Comparison of ENCODE assay signal across 9 mouse cellular contexts in genomic region chr4:94752512-94752911, GRCm38 (mm10). TPM values are rescaled to one million over a fixed set of nuclear protein-coding genes. Genes with fewer than 3 reads are reported as not detected.
DNase-seq lines count a peak whose midpoint lies in the region; ATAC-seq and TF ChIP-seq lines count a peak whose summit lies in the region.
"Had no signal": no experiment of that assay in that cellular context is flagged by ENCODE, and none has a peak within 500 bp of the region (broad histone marks: within the 10 kb centered on the region; RNA-seq: fewer than 3 reads in every experiment).

No protein-coding gene starts in this region.

- DNase-seq in kidney, adult 2 months, result peak; percentile 33
- DNase-seq in kidney, adult 9 months, result no peak
- DNase-seq in forebrain, embryonic 11.5 days (ENCODE audit: low spot score), result peak; percentile 52
- peak; percentile 70 to 78 for DNase-seq in heart, postnatal 14 days
- no peak for DNase-seq in layer of hippocampus, adult 11-12 months (ENCODE audit: low spot score)
- no peak for DNase-seq in right cerebral cortex, postnatal 10 days (ENCODE audit: low spot score in 2 of 2)

- H3K9me3 ChIP-seq in forebrain, embryonic 11.5 days (ENCODE audit: control insufficient read depth, low read length), result no peaks in the 10 kb centered on the region
- no peaks in the 10 kb centered on the region for H3K9me3 ChIP-seq in lung, embryonic 15.5 days
- H3K9me3 ChIP-seq in stomach, embryonic 15.5 days, result no peaks in the 10 kb centered on the region

- intact Hi-C loops in heart, postnatal 14 days (cut with DNase I), result no loop called here

- 19% methylated on average over 9 of the region's 9 CpGs for WGBS in kidney, adult 2 months
- 27% methylated on average over 9 of the region's 9 CpGs for WGBS in forebrain, embryonic 11.5 days
- WGBS in lung, embryonic 15.5 days, result 14% methylated on average over 9 of the region's 9 CpGs
- 18% methylated on average over 9 of the region's 9 CpGs for WGBS in stomach, embryonic 15.5 days

- H3K4me3 ChIP-seq in kidney, adult 2 months (ENCODE audit: insufficient read depth, low read depth, low read length), result no peak overlapping the region
- no peak overlapping the region for H3K4me3 ChIP-seq in forebrain, embryonic 11.5 days (ENCODE audit: low read depth, low read length)
- H3K4me3 ChIP-seq in lung, embryonic 15.5 days, result 0 out of 2 replicates have a peak overlapping the region, but pooled peaks have one; percentile 4
- no peak overlapping the region for H3K4me3 ChIP-seq in stomach, embryonic 15.5 days (replicated peaks)
- H3K4me3 ChIP-seq: erythroblast, embryonic 14.5 days had no signal

- H3K9ac ChIP-seq in forebrain, embryonic 11.5 days (ENCODE audit: low read length), result no peak overlapping the region
- H3K9ac ChIP-seq in lung, embryonic 15.5 days, result no peak overlapping the region
- H3K9ac ChIP-seq in stomach, embryonic 15.5 days, result no peak overlapping the region

- no peaks in the 10 kb centered on the region for H3K4me1 ChIP-seq in kidney, adult 2 months (ENCODE audit: control insufficient read depth, insufficient read depth, low read length)
- no peaks in the 10 kb centered on the region for H3K4me1 ChIP-seq in forebrain, embryonic 11.5 days (replicated peaks; ENCODE audit: control insufficient read depth, insufficient read depth, low read length)
- peaks cover 13% of the 10 kb centered on the region for H3K4me1 ChIP-seq in lung, embryonic 15.5 days
- 0 out of 2 replicates have a peak, but pooled peaks cover 4% of the 10 kb centered on the region for H3K4me1 ChIP-seq in stomach, embryonic 15.5 days

- TF ChIP-seq POLR2A in kidney, adult 2 months (IDR thresholded peaks at IDR 0.05; ENCODE audit: low read depth, low read length), result no peak

- ATAC-seq in forebrain, embryonic 11.5 days (replicated peaks; ENCODE audit: low FRiP score), result peak; percentile 86
- ATAC-seq in lung, embryonic 15.5 days (ENCODE audit: borderline replicate concordance, extremely low read depth, low FRiP score, low TSS enrichment), result peak; percentile 97
- ATAC-seq in stomach, embryonic 15.5 days (ENCODE audit: insufficient read depth, low FRiP score, low read depth), result peak; percentile 93

- no peaks in the 10 kb centered on the region for H3K27me3 ChIP-seq in kidney, adult 2 months (replicated peaks; ENCODE audit: control insufficient read depth, insufficient read depth, low read length)
- H3K27me3 ChIP-seq in forebrain, embryonic 11.5 days (ENCODE audit: control insufficient read depth, insufficient read depth, low read length), result no peaks in the 10 kb centered on the region
- H3K27me3 ChIP-seq in lung, embryonic 15.5 days, result no peaks in the 10 kb centered on the region
- H3K27me3 ChIP-seq in stomach, embryonic 15.5 days (replicated peaks), result no peaks in the 10 kb centered on the region

- TF ChIP-seq CTCF in kidney, adult 2 months (conservative IDR thresholded peaks at IDR 0.05; ENCODE audit: insufficient read depth, insufficient read length, low read depth, low read length), result no peak

- no peak overlapping the region for H3K4me2 ChIP-seq in forebrain, embryonic 11.5 days (ENCODE audit: low read depth, low read length, severe bottlenecking)
- H3K4me2 ChIP-seq in lung, embryonic 15.5 days, result peak overlapping the region; percentile 40
- peak overlapping the region; percentile 30 for H3K4me2 ChIP-seq in stomach, embryonic 15.5 days

- no peaks in the 10 kb centered on the region for H3K36me3 ChIP-seq in kidney, adult 2 months (ENCODE audit: control insufficient read depth, insufficient read depth, low read length)
- H3K36me3 ChIP-seq in forebrain, embryonic 11.5 days (ENCODE audit: control insufficient read depth, insufficient read depth, low read length), result no peaks in the 10 kb centered on the region
- no peaks in the 10 kb centered on the region for H3K36me3 ChIP-seq in lung, embryonic 15.5 days
- H3K36me3 ChIP-seq in stomach, embryonic 15.5 days, result no peaks in the 10 kb centered on the region

- no peak overlapping the region for H3K27ac ChIP-seq in kidney, adult 2 months (ENCODE audit: insufficient read depth, low read depth, low read length)
- H3K27ac ChIP-seq in forebrain, embryonic 11.5 days (ENCODE audit: low read depth, low read length), result no peak overlapping the region
- H3K27ac ChIP-seq in lung, embryonic 15.5 days, result peak overlapping the region; percentile 47
- H3K27ac ChIP-seq in stomach, embryonic 15.5 days, result peak overlapping the region; percentile 44; the same call in 1 of the 2 replicates

RNA-seq across cellular contexts. Expression of gene Tek, which starts 13.4 kb away (rescaled TPM):
- polyA plus RNA-seq in kidney, adult 2 months (2012; rRNA removed), result 15.9 and 21.6 TPM in 2 replicates
- polyA plus RNA-seq in forebrain, embryonic 11.5 days (2014; fragmentation: Nextera tagmentation; extraction: Ambion mirVana), result 9.4 and 10.4 TPM in 2 replicates
- 10 to 100 TPM; 53.1 to 61.1 TPM for total RNA-seq in heart, postnatal 14 days (2021)
- polyA plus RNA-seq in lung, embryonic 15.5 days (2015; fragmentation: Nextera tagmentation; extraction: Ambion mirVana), result 37.4 and 41.8 TPM in 2 replicates
- 11.5 TPM in 2 replicates for polyA plus RNA-seq in stomach, embryonic 15.5 days (2015; fragmentation: Nextera tagmentation; extraction: Ambion mirVana)
- polyA plus RNA-seq: erythroblast, embryonic 14.5 days had no signal

Comparison
In these comparisons a context has a peak if more than half of its experiments do, and no peak if none do; other contexts are left out.
1. DNase-seq: peak in kidney, adult 2 months (single experiment), forebrain, embryonic 11.5 days (single experiment) and heart, postnatal 14 days (2 of 2); none in kidney, adult 9 months (single experiment), layer of hippocampus, adult 11-12 months (single experiment) and right cerebral cortex, postnatal 10 days (0 of 2).
2. H3K27ac ChIP-seq: peak in lung, embryonic 15.5 days (single experiment) and stomach, embryonic 15.5 days (single experiment); none in kidney, adult 2 months (single experiment) and forebrain, embryonic 11.5 days (single experiment).
3. Peak in every context shown above with its lines, with median percentiles within 50 percentile points of each other: ATAC-seq.